Comparison of ENCODE assay signal across 8 mouse cellular contexts in genomic region chr14:24822876-24823567, GRCm38 (mm10).
A peak's percentile ranks its signal among the peaks of the same experiment; 100 is the strongest.
DNase-seq lines count a peak whose midpoint lies in the region; ATAC-seq and TF ChIP-seq lines count a peak whose summit lies in the region.

No protein-coding gene starts in this region.

- TF ChIP-seq CTCF in thymus, adult 2 months (IDR thresholded peaks at IDR 0.05; ENCODE audit: borderline replicate concordance, control insufficient read depth, extremely low read depth, insufficient read depth, low read length, poor library complexity): no peak

- peak overlapping the region; percentile 18 for H3K9ac ChIP-seq in neural tube, embryonic 13.5 days

- H3K36me3 ChIP-seq in embryonic facial prominence, embryonic 10.5 days (replicated peaks): no peaks in the 10 kb centered on the region
- H3K36me3 ChIP-seq in neural tube, embryonic 13.5 days: no peaks in the 10 kb centered on the region
- H3K36me3 ChIP-seq in thymus, adult 2 months (ENCODE audit: control insufficient read depth, insufficient read depth, low read length): no peaks in the 10 kb centered on the region

- no peaks in the 10 kb centered on the region for H3K27me3 ChIP-seq in embryonic facial prominence, embryonic 10.5 days (replicated peaks; ENCODE audit: low read depth, poor library complexity, severe bottlenecking)
- H3K27me3 ChIP-seq in neural tube, embryonic 13.5 days: no peaks in the 10 kb centered on the region
- H3K27me3 ChIP-seq in thymus, adult 2 months (ENCODE audit: control insufficient read depth, insufficient read depth, low read length): no peaks in the 10 kb centered on the region

- no peak for TF ChIP-seq POLR2A in thymus, adult 2 months (IDR thresholded peaks at IDR 0.05; ENCODE audit: control insufficient read depth, extremely low read depth, insufficient read depth, low read length, poor library complexity)

- no peak for ATAC-seq in neural tube, embryonic 13.5 days (ENCODE audit: low read depth)

- peaks cover 46% of the 10 kb centered on the region for H3K4me1 ChIP-seq in embryonic facial prominence, embryonic 10.5 days
- H3K4me1 ChIP-seq in neural tube, embryonic 13.5 days (replicated peaks): peaks cover 52% of the 10 kb centered on the region
- H3K4me1 ChIP-seq in thymus, adult 2 months (replicated peaks; ENCODE audit: control insufficient read depth, insufficient read depth, low read length): no peaks in the 10 kb centered on the region

- H3K9me3 ChIP-seq in embryonic facial prominence, embryonic 10.5 days: no peaks in the 10 kb centered on the region
- H3K9me3 ChIP-seq in neural tube, embryonic 13.5 days: no peaks in the 10 kb centered on the region

- H3K27ac ChIP-seq in embryonic facial prominence, embryonic 10.5 days (replicated peaks): peak overlapping the region; percentile 49; the same call in 1 of the 2 replicates
- H3K27ac ChIP-seq in neural tube, embryonic 13.5 days (replicated peaks): peak overlapping the region; percentile 57
- no peak overlapping the region for H3K27ac ChIP-seq in thymus, adult 2 months (ENCODE audit: control insufficient read depth, insufficient read depth, low read length)

- no peak overlapping the region for H3K4me2 ChIP-seq in neural tube, embryonic 13.5 days

- H3K4me3 ChIP-seq in embryonic facial prominence, embryonic 10.5 days: no peak overlapping the region
- H3K4me3 ChIP-seq in neural tube, embryonic 13.5 days: no peak overlapping the region
- no peak overlapping the region for H3K4me3 ChIP-seq in thymus, adult 2 months (ENCODE audit: control insufficient read depth, insufficient read depth, low read length)

- WGBS in embryonic facial prominence, embryonic 10.5 days: 57% methylated on average over 13 of the region's 13 CpGs
- WGBS in neural tube, embryonic 13.5 days: 65% methylated on average over 13 of the region's 13 CpGs
- 93% methylated on average over 13 of the region's 13 CpGs for WGBS in thymus, adult 2 months

- DNase-seq in kidney, postnatal 10 days: peak; percentile 40
- DNase-seq in kidney, adult 8-10 months: no peak
- peak; percentile 26 for DNase-seq in embryonic facial prominence, embryonic 10.5 days (ENCODE audit: low spot score)
- peak; percentile 41 to 59 for DNase-seq in heart, adult 9 months (ENCODE audit: low spot score in 2 of 2)
- DNase-seq in urinary bladder, postnatal 10 days (ENCODE audit: low spot score): no peak
- DNase-seq in cerebellum, postnatal 36 days: no peak
- DNase-seq in thymus, adult 2 months: no peak

Comparison
In these comparisons a context has a peak if more than half of its experiments do, and no peak if none do; other contexts are left out.
1. DNase-seq: peak in kidney, postnatal 10 days (single experiment), embryonic facial prominence, embryonic 10.5 days (single experiment) and heart, adult 9 months (2 of 2); none in kidney, adult 8-10 months (0 of 2), urinary bladder, postnatal 10 days (single experiment), cerebellum, postnatal 36 days (0 of 2) and thymus, adult 2 months (single experiment).